Mouse (Mus musculus) NIH3T3 (cell line): ENCODE data around the gene Gm45711.
A peak's percentile ranks its signal among the peaks of the same experiment; 100 is the strongest.
"Not testable (repeated sequence)": the region's sequence is repeated elsewhere in the genome, so short reads cannot be mapped to it uniquely, and the experiment has no call there.

ENCODE experiments used
- DNase-seq: peaks from one replicate; pipeline ENCODE4 v3.0.0-alpha.2; 2012; ENCODE audit warnings: low read depth

Gene Gm45711

GRCm38 (mm10) chr8:104309441-104310155 is at the start of gene Gm45711, which contains the start of gene Cmtm1:
Gene Gm45711, minus strand, starts transcription at chr8:104310081.
Gene Cmtm1, minus strand, starts transcription at chr8:104310145.
- not testable (repeated sequence) for DNase-seq

GRCm38 (mm10) chr8:104358637-104359036 is 48.8 kb upstream of the Gm45711 start:
- DNase-seq: no peak

- DNase-seq: no peak
Observed at GRCm38 (mm10) chr8:104354504-104354903, 44.6 kb upstream of the Gm45711 start.

GRCm38 (mm10) chr8:104353186-104353585 is 43.3 kb upstream of the Gm45711 start:
- DNase-seq: no peak

GRCm38 (mm10) chr8:104350047-104350446 is 40.2 kb upstream of the Gm45711 start:
- no peak for DNase-seq

- DNase-seq: no peak
Observed at GRCm38 (mm10) chr8:104348971-104349370, 39.1 kb upstream of the Gm45711 start.

GRCm38 (mm10) chr8:104346706-104347105 is 36.8 kb upstream of the Gm45711 start:
- DNase-seq: no peak

- DNase-seq: no peak
Observed at GRCm38 (mm10) chr8:104344622-104345021, 34.7 kb upstream of the Gm45711 start.

GRCm38 (mm10) chr8:104343957-104344356 is 34.1 kb upstream of the Gm45711 start:
- DNase-seq: peak; percentile 94

- DNase-seq: no peak
Observed at GRCm38 (mm10) chr8:104342426-104342825, 32.5 kb upstream of the Gm45711 start.

- no peak for DNase-seq
Observed at GRCm38 (mm10) chr8:104341678-104342077, 31.8 kb upstream of the Gm45711 start.

GRCm38 (mm10) chr8:104341106-104341561 is 31.3 kb upstream of the Gm45711 start:
- peak; percentile 96 for DNase-seq

GRCm38 (mm10) chr8:104340233-104341105 is 30.6 kb upstream of the Gm45711 start:
- DNase-seq: peak; percentile 94

- DNase-seq: no peak
Observed at GRCm38 (mm10) chr8:104339983-104340232, 30.0 kb upstream of the Gm45711 start.

- peak; percentile 29 for DNase-seq
Observed at GRCm38 (mm10) chr8:104339229-104339982, 29.5 kb upstream of the Gm45711 start, which contains the start of gene Cmtm3. Gene Cmtm3, plus strand, starts transcription at chr8:104339410.

GRCm38 (mm10) chr8:104337890-104338289 is 28.0 kb upstream of the Gm45711 start:
- DNase-seq: no peak

- DNase-seq: no peak
Observed at GRCm38 (mm10) chr8:104336806-104337205, 26.9 kb upstream of the Gm45711 start.

GRCm38 (mm10) chr8:104334196-104334595 is 24.3 kb upstream of the Gm45711 start:
- DNase-seq: no peak

GRCm38 (mm10) chr8:104333786-104334185 is 23.9 kb upstream of the Gm45711 start:
- DNase-seq: no peak

GRCm38 (mm10) chr8:104332665-104333631 is 23.1 kb upstream of the Gm45711 start:
- peak; percentile 34 for DNase-seq

- not testable (repeated sequence) for DNase-seq
Observed at GRCm38 (mm10) chr8:104321930-104322329, 12.0 kb upstream of the Gm45711 start, which contains the start of gene Cmtm2b. Gene Cmtm2b, plus strand, starts transcription at chr8:104322230.
